ENCODE assay signal across 11 mouse cellular contexts in genomic region chr1:88406078-88406806, GRCm38 (mm10). TPM values are rescaled to one million over a fixed set of nuclear protein-coding genes. Genes with fewer than 3 reads are reported as not detected.
DNase-seq lines count a peak whose midpoint lies in the region; ATAC-seq lines count a peak whose summit lies in the region.
"Had no signal": no experiment of that assay in that cellular context is flagged by ENCODE, and none has a peak within 500 bp of the region (broad histone marks: within the 10 kb centered on the region; RNA-seq: fewer than 3 reads in every experiment).

No protein-coding gene starts in this region.

- no peaks in the 10 kb centered on the region for H3K36me3 ChIP-seq in embryonic facial prominence, embryonic 14.5 days (ENCODE audit: control insufficient read depth, insufficient read depth, low read length)
- no peaks in the 10 kb centered on the region for H3K36me3 ChIP-seq in embryonic facial prominence, embryonic 10.5 days (replicated peaks)
- no peaks in the 10 kb centered on the region for H3K36me3 ChIP-seq in midbrain, embryonic 13.5 days
- no peaks in the 10 kb centered on the region for H3K36me3 ChIP-seq in midbrain, embryonic 11.5 days (ENCODE audit: control insufficient read depth, insufficient read depth, low read length)
- no peaks in the 10 kb centered on the region for H3K36me3 ChIP-seq in liver, embryonic 16.5 days (ENCODE audit: control insufficient read depth, insufficient read depth)

- H3K27ac ChIP-seq in embryonic facial prominence, embryonic 14.5 days (replicated peaks; ENCODE audit: low read depth, low read length), result no peak overlapping the region
- no peak overlapping the region for H3K27ac ChIP-seq in embryonic facial prominence, embryonic 10.5 days (replicated peaks)
- peak overlapping the region; percentile 19; the same call in 1 of the 2 replicates for H3K27ac ChIP-seq in midbrain, embryonic 13.5 days
- H3K27ac ChIP-seq in midbrain, embryonic 11.5 days (ENCODE audit: low read depth, low read length), result no peak overlapping the region
- peak overlapping the region; percentile 76 for H3K27ac ChIP-seq in liver, embryonic 16.5 days (ENCODE audit: low read length)
- H3K27ac ChIP-seq: stomach, postnatal 0 days had no signal

- H3K9ac ChIP-seq in embryonic facial prominence, embryonic 14.5 days (ENCODE audit: low read depth, low read length), result no peak overlapping the region
- H3K9ac ChIP-seq in midbrain, embryonic 13.5 days (replicated peaks), result no peak overlapping the region
- H3K9ac ChIP-seq in midbrain, embryonic 11.5 days (ENCODE audit: low read length), result no peak overlapping the region
- H3K9ac ChIP-seq in liver, embryonic 16.5 days (ENCODE audit: low read depth, low read length), result no peak overlapping the region

- no peak overlapping the region for H3K4me3 ChIP-seq in embryonic facial prominence, embryonic 14.5 days (ENCODE audit: low read depth, low read length)
- no peak overlapping the region for H3K4me3 ChIP-seq in embryonic facial prominence, embryonic 10.5 days
- no peak overlapping the region for H3K4me3 ChIP-seq in midbrain, embryonic 13.5 days (replicated peaks)
- no peak overlapping the region for H3K4me3 ChIP-seq in midbrain, embryonic 11.5 days (ENCODE audit: low read depth, low read length)
- no peak overlapping the region for H3K4me3 ChIP-seq in liver, embryonic 16.5 days (ENCODE audit: low read depth, low read length)

- WGBS in embryonic facial prominence, embryonic 14.5 days, result 53% methylated on average over 12 of the region's 12 CpGs
- 65% methylated on average over 12 of the region's 12 CpGs for WGBS in embryonic facial prominence, embryonic 10.5 days
- 55% methylated on average over 12 of the region's 12 CpGs for WGBS in midbrain, embryonic 13.5 days
- WGBS in midbrain, embryonic 11.5 days, result 65% methylated on average over 12 of the region's 12 CpGs
- WGBS in liver, embryonic 16.5 days (ENCODE audit: insufficient replicate concordance), result 49% methylated on average over 12 of the region's 12 CpGs

- H3K27me3 ChIP-seq in embryonic facial prominence, embryonic 14.5 days (replicated peaks; ENCODE audit: control insufficient read depth, insufficient read depth, low read length), result no peaks in the 10 kb centered on the region
- H3K27me3 ChIP-seq in embryonic facial prominence, embryonic 10.5 days (replicated peaks; ENCODE audit: low read depth, poor library complexity, severe bottlenecking), result no peaks in the 10 kb centered on the region
- no peaks in the 10 kb centered on the region for H3K27me3 ChIP-seq in midbrain, embryonic 13.5 days
- no peaks in the 10 kb centered on the region for H3K27me3 ChIP-seq in midbrain, embryonic 11.5 days (ENCODE audit: control insufficient read depth, insufficient read depth, low read length)
- H3K27me3 ChIP-seq in liver, embryonic 16.5 days (ENCODE audit: control insufficient read depth, insufficient read depth, low read depth, low read length), result no peaks in the 10 kb centered on the region

- no peak for ATAC-seq in embryonic facial prominence, embryonic 14.5 days (ENCODE audit: low read depth)
- peak; percentile 69; the same call in 1 of the 2 replicates for ATAC-seq in midbrain, embryonic 13.5 days
- no peak for ATAC-seq in midbrain, embryonic 11.5 days (ENCODE audit: low FRiP score)
- peak; percentile 44 for ATAC-seq in liver, embryonic 16.5 days (ENCODE audit: low read depth)
- no peak for ATAC-seq in inflammation-experienced regulatory T-cells, adult 6 months

- no peaks in the 10 kb centered on the region for H3K9me3 ChIP-seq in embryonic facial prominence, embryonic 14.5 days (ENCODE audit: control insufficient read depth, low read length)
- no peaks in the 10 kb centered on the region for H3K9me3 ChIP-seq in embryonic facial prominence, embryonic 10.5 days
- H3K9me3 ChIP-seq in midbrain, embryonic 13.5 days, result no peaks in the 10 kb centered on the region
- H3K9me3 ChIP-seq in midbrain, embryonic 11.5 days (ENCODE audit: control insufficient read depth, low read length), result no peaks in the 10 kb centered on the region
- H3K9me3 ChIP-seq in liver, embryonic 16.5 days (replicated peaks; ENCODE audit: control insufficient read depth, low read length), result no peaks in the 10 kb centered on the region

- peak; percentile 12 for DNase-seq in embryonic facial prominence, embryonic 14.5 days (ENCODE audit: low spot score)
- no peak for DNase-seq in embryonic facial prominence, embryonic 10.5 days (ENCODE audit: low spot score)
- DNase-seq in midbrain, embryonic 11.5 days (ENCODE audit: low spot score, missing footprints), result no peak
- DNase-seq in T-cell, adult 2 months (ENCODE audit: low spot score), result no peak
- no peak for DNase-seq in frontal cortex, postnatal 14 days (ENCODE audit: low spot score in 2 of 2)
- DNase-seq: cerebellum, postnatal 14 days had no signal

- peaks cover 4% of the 10 kb centered on the region; the same call in 1 of the 2 replicates for H3K4me1 ChIP-seq in embryonic facial prominence, embryonic 14.5 days (ENCODE audit: control insufficient read depth, insufficient read depth, low read length)
- H3K4me1 ChIP-seq in embryonic facial prominence, embryonic 10.5 days, result peaks cover 12% of the 10 kb centered on the region
- H3K4me1 ChIP-seq in midbrain, embryonic 13.5 days (replicated peaks), result peaks cover 13% of the 10 kb centered on the region; the same call in 1 of the 2 replicates
- H3K4me1 ChIP-seq in midbrain, embryonic 11.5 days (ENCODE audit: control insufficient read depth, insufficient read depth, low read length), result no peaks in the 10 kb centered on the region
- H3K4me1 ChIP-seq in liver, embryonic 16.5 days (ENCODE audit: control insufficient read depth, low read depth, low read length), result no peaks in the 10 kb centered on the region

- no peak overlapping the region for H3K4me2 ChIP-seq in embryonic facial prominence, embryonic 14.5 days (ENCODE audit: low read depth, low read length)
- no peak overlapping the region for H3K4me2 ChIP-seq in midbrain, embryonic 13.5 days (replicated peaks)
- H3K4me2 ChIP-seq in midbrain, embryonic 11.5 days, result no peak overlapping the region
- H3K4me2 ChIP-seq in liver, embryonic 16.5 days (ENCODE audit: low read depth, low read length), result no peak overlapping the region

RNA-seq across cellular contexts. Expression of gene Spp2, which starts 0.5 kb away (rescaled TPM):
- polyA plus RNA-seq in embryonic facial prominence, embryonic 14.5 days (2014; fragmentation: Nextera tagmentation; extraction: Ambion mirVana), result 0.18 TPM in 1 of 2 replicates, not detected in the other
- 0.30 and 0.37 TPM in 2 replicates for polyA plus RNA-seq in embryonic facial prominence, embryonic 10.5 days (2016; fragmentation: Nextera tagmentation; extraction: Ambion mirVana)
- 0.40 and 0.50 TPM in 2 replicates for polyA plus RNA-seq in midbrain, embryonic 13.5 days (2015; fragmentation: Nextera tagmentation; extraction: Ambion mirVana)
- polyA plus RNA-seq in midbrain, embryonic 11.5 days (2014; fragmentation: Nextera tagmentation; extraction: Ambion mirVana), result not detected in 2 replicates
- 472 and 497 TPM in 2 replicates for polyA plus RNA-seq in liver, embryonic 16.5 days (2015; fragmentation: Nextera tagmentation; extraction: Ambion mirVana)
- not detected for polyA plus RNA-seq in inflammation-experienced regulatory T-cells, adult 6 months (2017; shearing (Covaris generic))
- polyA plus RNA-seq: neural tube, embryonic 11.5 days had no signal

Comparison
In these comparisons a context has a peak if more than half of its experiments do, and no peak if none do; other contexts are left out.
1. ATAC-seq: peak in midbrain, embryonic 13.5 days (single experiment) and liver, embryonic 16.5 days (single experiment); none in embryonic facial prominence, embryonic 14.5 days (single experiment), midbrain, embryonic 11.5 days (single experiment) and inflammation-experienced regulatory T-cells, adult 6 months (single experiment).
2. H3K27ac ChIP-seq: peak in midbrain, embryonic 13.5 days (single experiment) and liver, embryonic 16.5 days (single experiment); none in embryonic facial prominence, embryonic 14.5 days (single experiment), embryonic facial prominence, embryonic 10.5 days (single experiment) and midbrain, embryonic 11.5 days (single experiment).
3. RNA of gene Spp2, which starts 0.5 kb away (polyA plus RNA-seq): 472 to 497 TPM in liver, embryonic 16.5 days; 0.40 to 0.50 TPM in midbrain, embryonic 13.5 days, 0.30 to 0.37 TPM in embryonic facial prominence, embryonic 10.5 days, 0.18 TPM in embryonic facial prominence, embryonic 14.5 days, not detected in midbrain, embryonic 11.5 days and not detected in inflammation-experienced regulatory T-cells, adult 6 months; every median in the first group is over 100 times any median in the second.